Comparison of ENCODE assay signal across 16 mouse cellular contexts in genomic region chr5:118392932-118393487, GRCm38 (mm10).
DNase-seq lines count a peak whose midpoint lies in the region; ATAC-seq and TF ChIP-seq lines count a peak whose summit lies in the region.
"Had no signal": no experiment of that assay in that cellular context is flagged by ENCODE, and none has a peak within 500 bp of the region (broad histone marks: within the 10 kb centered on the region; RNA-seq: fewer than 3 reads in every experiment).

No protein-coding gene starts in this region.

- 77% methylated on average over 8 of the region's 8 CpGs for WGBS in lung, embryonic 14.5 days
- 74% methylated on average over 8 of the region's 8 CpGs for WGBS in lung, adult 2 months
- 77% methylated on average over 8 of the region's 8 CpGs for WGBS in midbrain, postnatal 0 days

- H3K36me3 ChIP-seq in lung, embryonic 14.5 days (ENCODE audit: insufficient read depth) = no peaks in the 10 kb centered on the region
- H3K36me3 ChIP-seq in midbrain, postnatal 0 days (ENCODE audit: insufficient read depth, low read length) = no peaks in the 10 kb centered on the region
- H3K36me3 ChIP-seq: embryonic facial prominence, embryonic 13.5 days; forebrain, embryonic 12.5 days; heart, embryonic 13.5 days; limb, embryonic 13.5 days had no signal

- TF ChIP-seq CTCF in lung, embryonic 14.5 days (IDR thresholded peaks at IDR 0.05; ENCODE audit: low read depth) = no peak
- no peak for TF ChIP-seq CTCF in lung, adult 2 months (IDR thresholded peaks at IDR 0.05; ENCODE audit: insufficient read depth, low read length)
- TF ChIP-seq CTCF in midbrain, postnatal 0 days (IDR thresholded peaks at IDR 0.05) = no peak

- H3K9ac ChIP-seq in lung, embryonic 14.5 days = no peak overlapping the region
- H3K9ac ChIP-seq in midbrain, postnatal 0 days (replicated peaks; ENCODE audit: low read length, poor library complexity, severe bottlenecking) = no peak overlapping the region
- H3K9ac ChIP-seq: embryonic facial prominence, embryonic 13.5 days; forebrain, embryonic 12.5 days; heart, embryonic 13.5 days; limb, embryonic 13.5 days had no signal

- peak; percentile 45 to 65 for DNase-seq in cerebellum, postnatal 14 days
- DNase-seq in cerebellum, adult 11 months = no peak
- DNase-seq in lung, embryonic 14.5 days = peak; percentile 33
- DNase-seq in lung, adult 2 months = no peak
- peak; percentile 46 for DNase-seq in urinary bladder, postnatal 14 days (ENCODE audit: low spot score)
- no peak for DNase-seq in urinary bladder, postnatal 25 days (ENCODE audit: low spot score)
- peak; percentile 43 for DNase-seq in right cerebral cortex, postnatal 4 days
- no peak for DNase-seq in midbrain, postnatal 0 days (ENCODE audit: low spot score)
- DNase-seq: B cell, adult 2 months; heart, postnatal 4 days had no signal

- H3K4me3 ChIP-seq in lung, embryonic 14.5 days (ENCODE audit: low read depth, low read length) = no peak overlapping the region
- no peak overlapping the region for H3K4me3 ChIP-seq in lung, adult 2 months (replicated peaks; ENCODE audit: extremely low read depth, low read depth, low read length)
- no peak overlapping the region for H3K4me3 ChIP-seq in midbrain, postnatal 0 days (ENCODE audit: low read depth, low read length)
- H3K4me3 ChIP-seq: embryonic facial prominence, embryonic 13.5 days; forebrain, embryonic 12.5 days; heart, embryonic 13.5 days; limb, embryonic 13.5 days; megakaryocyte, embryonic 14.5 days had no signal

- no peak for ATAC-seq in lung, embryonic 14.5 days (ENCODE audit: insufficient read depth)
- no peak for ATAC-seq in midbrain, postnatal 0 days (ENCODE audit: low FRiP score)
- ATAC-seq: inflammation-experienced regulatory T-cells, adult 6 months had no signal

- peaks cover 10% of the 10 kb centered on the region; the same call in 1 of the 2 replicates for H3K9me3 ChIP-seq in lung, embryonic 14.5 days (ENCODE audit: low read depth, low read length)
- H3K9me3 ChIP-seq in midbrain, postnatal 0 days (ENCODE audit: low read length) = no peaks in the 10 kb centered on the region

- H3K4me2 ChIP-seq in lung, embryonic 14.5 days = no peak overlapping the region
- no peak overlapping the region for H3K4me2 ChIP-seq in midbrain, postnatal 0 days (ENCODE audit: low read depth, low read length, poor library complexity, severe bottlenecking)
- H3K4me2 ChIP-seq: embryonic facial prominence, embryonic 13.5 days; forebrain, embryonic 12.5 days; heart, embryonic 13.5 days; limb, embryonic 13.5 days had no signal

- no peak overlapping the region for H3K27ac ChIP-seq in lung, embryonic 14.5 days (ENCODE audit: low read depth)
- H3K27ac ChIP-seq in midbrain, postnatal 0 days (ENCODE audit: low read depth, low read length) = no peak overlapping the region
- H3K27ac ChIP-seq: embryonic facial prominence, embryonic 13.5 days; forebrain, embryonic 12.5 days; heart, embryonic 13.5 days; limb, embryonic 13.5 days had no signal

- no peaks in the 10 kb centered on the region for H3K4me1 ChIP-seq in lung, embryonic 14.5 days (ENCODE audit: insufficient read depth)
- no peaks in the 10 kb centered on the region for H3K4me1 ChIP-seq in lung, adult 2 months (ENCODE audit: control insufficient read depth, insufficient read depth, low read length)
- H3K4me1 ChIP-seq in midbrain, postnatal 0 days (ENCODE audit: insufficient read depth, low read length) = peaks cover 2% of the 10 kb centered on the region; the same call in 1 of the 2 replicates

- no peak for TF ChIP-seq POLR2A in lung, adult 2 months (IDR thresholded peaks at IDR 0.05; ENCODE audit: borderline replicate concordance, extremely low read depth, low read depth, low read length)

- no peaks in the 10 kb centered on the region; the same call in 1 of the 2 replicates for H3K27me3 ChIP-seq in lung, embryonic 14.5 days (ENCODE audit: insufficient read depth, low read length)
- H3K27me3 ChIP-seq in midbrain, postnatal 0 days (ENCODE audit: insufficient read depth, low read length) = no peaks in the 10 kb centered on the region

Comparison
In these comparisons a context has a peak if more than half of its experiments do, and no peak if none do; other contexts are left out.
1. DNase-seq: peak in cerebellum, postnatal 14 days (2 of 2), lung, embryonic 14.5 days (single experiment), urinary bladder, postnatal 14 days (single experiment) and right cerebral cortex, postnatal 4 days (single experiment); none in cerebellum, adult 11 months (single experiment), lung, adult 2 months (single experiment), urinary bladder, postnatal 25 days (single experiment) and midbrain, postnatal 0 days (single experiment).